Mouse (Mus musculus) midbrain, embryonic 13.5 days (tissue): ENCODE measurements at regions not wholly inside any gene's neighbourhood (a gene's known extent, or its start where the extent isn't known, plus 50 kb on each side); places are given as distances from the start of the nearest gene placed in this dataset.

ENCODE experiments used
- ATAC-seq: fragments of 200-750 bp; cut with Nextera tagmentation; 2 replicates; pipeline ENCODE4 v1.8.0; 2017; ENCODE audit warnings: mild to moderate bottlenecking, moderate TSS enrichment, moderate library complexity
- H3K27ac ChIP-seq: fragments of 300-500 bp; sonication (generic); 2 replicates; pipeline ENCODE4 v1.5.1; 2015; ENCODE audit warnings: inconsistent platforms, mild to moderate bottlenecking, moderate library complexity
- H3K27me3 ChIP-seq: fragments of 300-500 bp; sonication (generic); 2 replicates; pipeline ENCODE4 v1.6.1; 2015; ENCODE audit warnings: mild to moderate bottlenecking, inconsistent platforms
- H3K36me3 ChIP-seq: fragments of 300-500 bp; sonication (generic); 2 replicates; pipeline ENCODE4 v1.6.1; 2015; ENCODE audit warnings: mild to moderate bottlenecking, inconsistent platforms
- H3K4me1 ChIP-seq: fragments of 300-500 bp; sonication (generic); replicated peaks from 2 replicates; pipeline ENCODE4 v1.6.1; 2015; ENCODE audit warnings: inconsistent platforms
- H3K4me2 ChIP-seq: fragments of 300-500 bp; sonication (generic); replicated peaks from 2 replicates; pipeline ENCODE4 v1.6.1; 2015; ENCODE audit warnings: moderate library complexity, mild to moderate bottlenecking, inconsistent platforms
- H3K4me3 ChIP-seq: fragments of 300-500 bp; sonication (generic); replicated peaks from 2 replicates; pipeline ENCODE4 v1.5.1; 2015; ENCODE audit warnings: mild to moderate bottlenecking, inconsistent platforms
- H3K9ac ChIP-seq: fragments of 300-500 bp; sonication (generic); replicated peaks from 2 replicates; pipeline ENCODE4 v1.6.1; 2015; ENCODE audit warnings: mild to moderate bottlenecking, inconsistent platforms
- H3K9me3 ChIP-seq: fragments of 300-500 bp; sonication (generic); 2 replicates; pipeline ENCODE4 v1.6.1; 2016; ENCODE audit warnings: mild to moderate bottlenecking, inconsistent platforms
- WGBS: fragments of 180-500 bp; shearing (Covaris S2); methylation state at CpG from one replicate; pipeline ENCODE4 v1.1.7; 2015; 5-methylcytosine and 5-hydroxymethylcytosine counted together

DNA sequence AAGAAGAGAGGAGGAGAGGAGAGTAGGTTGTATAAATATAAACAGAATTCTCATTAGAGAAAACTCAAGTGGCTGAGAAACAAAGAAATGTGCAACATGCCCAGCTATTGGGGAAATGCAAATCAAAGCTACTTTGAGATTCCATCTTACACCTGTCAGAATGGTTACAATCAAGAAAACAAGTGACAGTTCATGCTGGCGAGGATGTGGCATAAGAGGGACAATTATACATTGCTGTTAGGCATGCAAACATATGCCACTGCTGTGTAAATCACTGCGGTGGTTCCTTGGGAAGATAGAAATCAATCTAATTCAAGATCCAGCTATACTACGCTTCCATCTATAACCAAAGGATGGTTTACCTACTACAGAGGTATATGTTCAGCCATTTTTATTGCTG lies 300.4 kb upstream of the Kynu start:
- no peak overlapping the region for H3K9ac ChIP-seq
- H3K27me3 ChIP-seq, result no peaks in the 10 kb centered on the region
- H3K4me3 ChIP-seq, result no peak overlapping the region
- 86% methylated on average over 3 of the region's 3 CpGs for WGBS
- no peaks in the 10 kb centered on the region for H3K9me3 ChIP-seq
- H3K4me2 ChIP-seq, result no peak overlapping the region
- no peaks in the 10 kb centered on the region for H3K4me1 ChIP-seq
- no peak for ATAC-seq
- no peak overlapping the region for H3K27ac ChIP-seq
- no peaks in the 10 kb centered on the region for H3K36me3 ChIP-seq

DNA sequence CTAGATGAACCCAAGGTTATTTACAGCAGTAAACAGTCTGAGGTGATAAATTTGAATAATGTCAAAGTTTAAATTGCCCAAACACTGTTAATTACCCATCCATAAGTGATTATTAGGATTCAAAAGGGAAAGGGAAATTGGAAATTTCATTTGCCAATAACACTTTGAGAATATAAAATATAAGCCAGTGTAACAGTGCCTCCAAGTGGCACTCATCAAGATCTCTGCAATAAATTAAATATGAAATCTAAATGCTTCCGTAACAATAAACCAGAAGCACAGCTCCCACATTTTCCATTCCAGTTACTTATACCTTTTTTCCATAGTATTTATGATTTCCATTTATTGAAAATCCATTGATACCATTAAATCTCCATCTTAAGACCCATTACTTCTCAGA lies 284.3 kb upstream of the Kynu start:
- Histone ChIP-seq H3K27me3 (no peaks in the 10 kb centered on the region), H3K9me3 (no peaks in the 10 kb centered on the region), H3K4me1 (0 out of 2 replicates have a peak, but pooled peaks cover 4% of the 10 kb centered on the region), H3K9ac (no peak overlapping the region), H3K27ac (no peak overlapping the region), H3K4me2 (no peak overlapping the region), H3K4me3 (no peak overlapping the region), H3K36me3 (no peaks in the 10 kb centered on the region)
- no peak for ATAC-seq
- 84% methylated on average over 1 of the region's 1 CpGs for WGBS

DNA sequence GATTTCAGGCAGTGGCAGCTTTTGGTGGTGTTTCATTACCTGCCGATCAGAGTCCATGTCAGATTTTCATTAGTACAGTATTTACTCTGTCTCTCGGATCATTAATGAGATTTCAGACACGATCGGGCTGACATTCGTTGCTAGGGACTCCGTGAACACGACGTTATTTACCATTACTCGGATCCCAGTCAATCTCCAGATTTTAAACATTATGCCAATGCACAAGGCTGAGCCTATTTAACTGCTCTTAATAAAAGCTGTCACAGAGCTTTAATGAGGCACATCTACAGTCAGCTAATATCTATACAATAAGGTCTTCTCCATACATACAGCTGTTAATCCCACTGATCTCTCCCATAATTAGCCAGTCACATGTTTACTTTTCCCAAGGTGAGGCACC lies 283.0 kb upstream of the Kynu start:
- Histone ChIP-seq H3K36me3 (no peaks in the 10 kb centered on the region), H3K27me3 (no peaks in the 10 kb centered on the region), H3K4me1 (0 out of 2 replicates have a peak, but pooled peaks cover 4% of the 10 kb centered on the region), H3K27ac (no peak overlapping the region), H3K4me2 (no peak overlapping the region), H3K9ac (no peak overlapping the region), H3K9me3 (no peaks in the 10 kb centered on the region), H3K4me3 (no peak overlapping the region)
- peak; percentile 60; the same call in 1 of the 2 replicates for ATAC-seq
- WGBS, result 61% methylated on average over 9 of the region's 9 CpGs

DNA sequence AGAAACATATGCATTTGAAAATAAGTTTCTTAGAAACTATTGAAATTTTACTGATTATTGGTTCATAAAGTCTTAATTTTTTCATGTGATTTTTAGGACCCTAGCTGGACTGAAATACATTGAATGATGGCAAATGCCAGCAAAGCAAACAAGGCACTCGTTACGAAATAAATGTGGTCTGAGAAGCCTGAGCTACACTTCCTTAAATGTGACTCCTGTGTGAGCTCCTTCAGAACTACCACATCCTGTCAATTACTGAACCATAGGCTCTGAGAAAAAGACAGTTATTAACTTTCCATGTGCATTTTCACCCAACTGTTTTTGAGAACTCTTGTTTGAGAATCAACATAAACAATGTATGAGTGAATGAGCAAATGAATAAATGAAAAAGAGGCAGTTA lies 281.1 kb upstream of the Kynu start:
- Histone ChIP-seq H3K4me1 (0 out of 2 replicates have a peak, but pooled peaks cover 4% of the 10 kb centered on the region), H3K4me3 (no peak overlapping the region), H3K4me2 (no peak overlapping the region), H3K36me3 (no peaks in the 10 kb centered on the region), H3K27me3 (no peaks in the 10 kb centered on the region), H3K9me3 (no peaks in the 10 kb centered on the region), H3K27ac (no peak overlapping the region), H3K9ac (no peak overlapping the region)
- 90% methylated on average over 2 of the region's 2 CpGs for WGBS
- no peak for ATAC-seq

DNA sequence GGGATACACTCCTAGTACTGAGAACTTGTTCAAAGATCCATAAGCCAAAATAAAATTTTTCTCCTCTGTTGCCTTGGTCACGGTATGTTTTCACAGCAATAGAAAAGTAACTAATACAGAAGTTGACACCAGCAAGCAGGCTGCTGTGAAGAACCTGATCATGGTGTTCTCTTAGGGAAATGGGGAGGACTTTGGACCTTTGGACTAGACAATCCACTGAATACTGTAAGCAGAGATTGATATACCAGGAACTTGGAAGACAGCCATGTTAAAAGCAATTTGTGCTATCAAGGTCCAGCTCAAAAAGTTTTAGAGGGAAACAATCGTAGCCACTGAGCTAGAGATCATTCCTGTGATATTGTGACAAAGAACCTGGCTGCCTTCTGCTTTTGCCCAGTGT lies 259.3 kb upstream of the Kynu start:
- ATAC-seq, result no peak
- WGBS, result 91% methylated on average over 2 of the region's 2 CpGs
- H3K27me3 ChIP-seq, result no peaks in the 10 kb centered on the region
- H3K9me3 ChIP-seq, result no peaks in the 10 kb centered on the region
- H3K4me3 ChIP-seq, result no peak overlapping the region
- H3K4me2 ChIP-seq, result no peak overlapping the region
- H3K36me3 ChIP-seq, result no peaks in the 10 kb centered on the region
- H3K4me1 ChIP-seq, result no peaks in the 10 kb centered on the region
- no peak overlapping the region for H3K27ac ChIP-seq
- no peak overlapping the region for H3K9ac ChIP-seq

DNA sequence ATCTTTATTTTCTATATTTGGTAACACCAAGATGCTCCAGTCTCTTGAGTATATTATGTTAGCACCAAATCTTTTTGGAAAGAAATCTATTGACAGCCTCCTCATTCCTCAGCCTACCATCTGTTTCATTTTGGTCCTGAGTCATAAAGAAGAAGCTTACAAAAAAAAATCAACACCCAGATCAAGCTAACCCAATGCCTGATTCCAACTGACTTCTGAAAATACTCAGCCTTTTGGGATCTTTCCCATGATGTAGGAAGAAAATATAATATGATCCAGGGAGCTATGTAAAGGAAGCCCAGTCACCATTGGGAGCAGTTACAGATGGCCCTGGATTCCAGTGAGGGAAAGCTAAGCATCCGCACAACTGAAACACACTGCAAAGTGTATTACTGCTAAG lies 231.3 kb upstream of the Kynu start:
- no peak for ATAC-seq
- Histone ChIP-seq H3K9ac (no peak overlapping the region), H3K4me3 (no peak overlapping the region), H3K4me2 (no peak overlapping the region), H3K27ac (no peak overlapping the region), H3K36me3 (no peaks in the 10 kb centered on the region), H3K4me1 (no peaks in the 10 kb centered on the region), H3K9me3 (no peaks in the 10 kb centered on the region), H3K27me3 (no peaks in the 10 kb centered on the region)
- WGBS, result 90% methylated on average over 1 of the region's 1 CpGs

DNA sequence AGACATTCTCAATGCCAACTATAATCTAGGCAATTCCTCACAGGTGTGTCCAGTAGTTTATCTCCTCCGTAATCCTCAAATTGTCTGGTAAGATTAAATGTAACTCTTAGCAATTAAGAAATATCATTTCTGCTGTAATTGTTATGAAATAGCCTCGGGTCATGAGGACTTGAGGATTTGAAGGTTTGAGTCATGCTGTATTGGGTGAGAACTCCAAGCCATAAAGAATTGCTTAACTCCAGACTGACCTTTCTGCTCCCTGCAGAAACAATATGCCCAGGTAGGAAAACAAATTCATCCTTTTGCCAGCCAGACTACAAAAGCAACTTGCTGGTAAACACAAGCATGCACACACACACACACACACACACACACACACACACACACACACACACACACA lies 190.8 kb upstream of the Kynu start:
- H3K9me3 ChIP-seq, result no peaks in the 10 kb centered on the region
- WGBS, result 82% methylated on average over 2 of the region's 2 CpGs
- H3K27ac ChIP-seq, result no peak overlapping the region
- no peaks in the 10 kb centered on the region for H3K27me3 ChIP-seq
- no peak for ATAC-seq
- H3K36me3 ChIP-seq, result no peaks in the 10 kb centered on the region
- no peak overlapping the region for H3K9ac ChIP-seq
- no peak overlapping the region for H3K4me2 ChIP-seq
- peaks cover 4% of the 10 kb centered on the region; the same call in 1 of the 2 replicates for H3K4me1 ChIP-seq
- no peak overlapping the region for H3K4me3 ChIP-seq

DNA sequence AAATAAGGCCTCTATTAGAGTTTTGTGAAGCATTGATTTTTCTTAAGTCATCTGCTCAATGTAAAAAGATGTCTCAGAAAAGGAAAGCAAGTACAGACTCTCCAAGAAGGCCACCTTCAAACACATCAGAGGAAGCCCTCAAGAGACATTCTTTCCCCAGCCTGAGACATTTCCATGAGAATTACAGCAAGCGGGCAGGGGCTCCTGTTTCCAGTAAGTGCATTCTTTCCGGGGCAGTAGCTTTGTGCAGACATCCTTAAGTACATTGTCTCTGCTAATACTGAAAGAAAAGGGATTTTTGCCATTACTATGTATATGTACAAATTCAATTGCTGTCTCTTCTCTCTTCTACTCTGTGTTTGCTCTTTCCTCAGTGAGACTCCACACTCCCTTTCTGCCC lies 189.3 kb upstream of the Kynu start:
- no peaks in the 10 kb centered on the region for H3K9me3 ChIP-seq
- H3K27ac ChIP-seq, result no peak overlapping the region
- no peaks in the 10 kb centered on the region for H3K27me3 ChIP-seq
- WGBS, result 11% methylated on average over 2 of the region's 2 CpGs
- H3K9ac ChIP-seq, result no peak overlapping the region
- H3K4me3 ChIP-seq, result no peak overlapping the region
- no peak for ATAC-seq
- no peaks in the 10 kb centered on the region for H3K36me3 ChIP-seq
- no peak overlapping the region for H3K4me2 ChIP-seq
- H3K4me1 ChIP-seq, result peaks cover 4% of the 10 kb centered on the region; the same call in 1 of the 2 replicates

DNA sequence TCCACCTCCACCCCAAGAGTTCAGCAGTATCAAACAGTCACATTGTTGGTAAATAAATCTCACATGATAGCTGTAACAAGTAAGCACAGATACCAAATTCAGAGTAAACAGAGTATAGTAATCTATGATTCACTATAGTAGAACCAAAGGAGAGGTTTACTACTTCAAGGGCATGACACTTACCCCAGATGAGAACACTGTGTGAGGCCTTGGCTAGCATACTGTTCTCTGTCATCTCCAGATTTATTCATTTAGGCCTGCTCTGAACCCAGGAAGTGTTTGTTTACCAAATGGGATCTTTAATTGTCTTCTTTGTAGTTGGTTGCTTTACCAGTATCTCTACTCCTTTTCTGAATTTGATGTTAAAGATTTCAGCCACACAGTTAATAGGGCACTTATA lies 151.8 kb upstream of the Kynu start:
- Histone ChIP-seq H3K4me2 (no peak overlapping the region), H3K27ac (no peak overlapping the region), H3K36me3 (no peaks in the 10 kb centered on the region), H3K4me1 (no peaks in the 10 kb centered on the region), H3K27me3 (no peaks in the 10 kb centered on the region), H3K9me3 (no peaks in the 10 kb centered on the region), H3K9ac (no peak overlapping the region), H3K4me3 (no peak overlapping the region)
- no peak for ATAC-seq

DNA sequence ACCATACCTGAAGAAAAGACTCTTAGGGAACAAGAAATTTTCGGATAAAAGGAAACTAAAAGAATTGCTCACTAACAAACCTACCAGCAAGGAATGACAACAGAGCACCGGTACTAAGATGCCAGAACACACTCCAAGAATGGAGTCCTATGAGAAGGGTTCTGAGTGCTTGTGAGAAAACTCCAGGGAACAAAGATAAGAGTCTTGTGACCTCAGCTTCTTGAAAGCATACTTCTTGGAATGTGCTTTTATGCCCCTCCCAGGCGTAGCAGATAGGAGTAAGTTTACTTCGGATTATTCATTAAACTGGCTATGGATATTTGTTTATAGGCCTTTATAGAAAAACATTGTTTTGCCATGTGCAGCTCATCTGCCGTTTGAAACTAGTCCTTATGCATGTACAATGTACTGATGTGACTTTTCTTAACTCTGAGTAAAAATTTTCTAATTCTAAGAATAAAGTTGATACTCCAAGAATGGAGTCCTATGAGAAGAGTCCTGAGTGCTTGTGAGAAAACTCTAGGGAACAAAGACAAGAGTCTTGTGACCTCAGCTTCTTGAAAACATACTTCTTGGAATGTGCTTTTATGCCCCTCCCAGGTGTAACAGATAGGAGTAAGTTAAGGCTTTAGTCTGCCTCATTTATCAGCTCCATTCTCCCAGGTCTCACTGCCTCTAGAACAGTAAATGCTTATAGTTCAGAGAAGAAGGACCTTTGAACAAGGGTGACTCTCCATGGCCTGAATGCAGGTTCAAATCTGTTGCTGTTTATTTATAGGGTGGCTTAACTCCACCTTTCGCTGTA lies 150.8 kb upstream of the Kynu start:
- Histone ChIP-seq H3K9ac (no peak overlapping the region), H3K4me2 (no peak overlapping the region), H3K4me3 (no peak overlapping the region), H3K27me3 (no peaks in the 10 kb centered on the region), H3K27ac (no peak overlapping the region), H3K9me3 (no peaks in the 10 kb centered on the region), H3K4me1 (no peaks in the 10 kb centered on the region), H3K36me3 (no peaks in the 10 kb centered on the region)
- ATAC-seq, result no peak
- 82% methylated on average over 6 of the region's 6 CpGs for WGBS

DNA sequence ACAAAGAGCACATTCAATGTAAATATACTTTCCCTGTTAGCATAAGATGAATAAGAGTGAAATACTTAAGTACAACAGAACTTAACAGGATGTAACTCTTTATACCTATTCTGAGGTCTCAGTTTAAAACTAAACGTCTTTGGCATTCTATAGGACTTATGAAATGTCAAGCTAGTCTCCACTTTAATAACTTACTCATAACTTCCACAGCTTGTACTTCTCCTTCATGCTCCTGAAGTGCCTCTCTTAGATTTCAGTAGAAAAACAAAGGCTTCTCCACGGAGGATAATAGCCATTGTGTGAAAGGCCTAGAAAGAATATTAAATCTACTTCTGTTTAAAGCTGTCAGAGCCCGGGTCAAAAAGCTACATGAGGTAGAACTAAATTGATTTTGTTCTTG lies 117.9 kb upstream of the Kynu start:
- Histone ChIP-seq H3K4me3 (no peak overlapping the region), H3K4me1 (no peaks in the 10 kb centered on the region), H3K27me3 (no peaks in the 10 kb centered on the region), H3K4me2 (no peak overlapping the region), H3K27ac (no peak overlapping the region), H3K9ac (no peak overlapping the region), H3K9me3 (no peaks in the 10 kb centered on the region), H3K36me3 (no peaks in the 10 kb centered on the region)
- ATAC-seq, result no peak
- 24% methylated on average over 3 of the region's 3 CpGs for WGBS

DNA sequence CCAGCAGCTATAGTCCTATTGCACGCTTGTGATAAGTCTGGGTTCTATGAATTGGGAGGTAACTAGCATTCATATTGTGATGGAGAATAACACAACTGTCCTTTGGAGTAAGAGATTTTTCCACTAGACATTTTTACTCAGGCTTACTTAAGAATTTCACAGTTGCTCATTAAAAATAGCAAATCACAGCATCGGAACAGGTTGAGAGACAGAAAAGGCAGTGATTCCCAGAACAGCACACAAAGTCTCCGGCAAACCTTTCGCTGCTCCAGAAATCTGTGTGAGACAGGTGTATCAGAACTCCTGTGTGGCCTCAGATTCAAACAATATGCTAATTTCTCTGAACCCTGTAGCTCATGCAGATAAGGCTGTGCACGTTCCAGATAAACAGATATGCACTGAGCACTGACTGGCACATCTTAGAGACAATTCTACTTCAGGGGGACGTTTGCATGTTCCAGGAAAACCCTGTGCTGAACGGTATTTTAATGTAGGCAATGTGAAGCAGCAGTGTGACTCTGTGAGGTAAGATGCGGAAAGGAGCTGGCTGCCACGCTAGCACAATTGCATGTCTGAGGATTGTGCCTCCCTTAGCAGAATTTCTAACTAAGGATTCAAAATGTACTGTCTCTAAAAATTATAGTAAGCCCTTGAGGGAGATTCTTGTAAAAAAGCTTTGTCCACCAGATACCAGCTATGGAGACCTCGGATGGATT lies 99.8 kb upstream of the Kynu start:
- Histone ChIP-seq H3K27ac (no peak overlapping the region), H3K4me2 (no peak overlapping the region), H3K9ac (no peak overlapping the region), H3K9me3 (no peaks in the 10 kb centered on the region), H3K27me3 (no peaks in the 10 kb centered on the region), H3K36me3 (no peaks in the 10 kb centered on the region), H3K4me3 (no peak overlapping the region), H3K4me1 (no peaks in the 10 kb centered on the region)
- no peak for ATAC-seq
- 78% methylated on average over 10 of the region's 10 CpGs for WGBS
